Mouse (Mus musculus) kidney, embryonic 16.5 days (tissue): ENCODE data around the gene Ralgds. TPM values are rescaled to one million over a fixed set of nuclear protein-coding genes. Genes with fewer than 3 reads are reported as not detected.

Experiments used
- ATAC-seq: fragments of 200-750 bp; cut with Nextera tagmentation; 2 replicates; pipeline ENCODE4 v1.8.0; 2017; ENCODE audit warnings: moderate TSS enrichment; ENCODE audit not compliant: low FRiP score, low TSS enrichment
- H3K27ac ChIP-seq: fragments of 300-500 bp; sonication (generic); 2 replicates; pipeline ENCODE4 v1.5.1; 2014; ENCODE audit warnings: low read length
- H3K27me3 ChIP-seq: fragments of 300-500 bp; sonication (generic); 2 replicates; pipeline ENCODE4 v1.6.1; 2014; ENCODE audit warnings: low read length, control low read depth, mixed read lengths; ENCODE audit not compliant: insufficient read depth
- H3K36me3 ChIP-seq: fragments of 300-500 bp; sonication (generic); 2 replicates; pipeline ENCODE4 v1.6.1; 2014; ENCODE audit warnings: low read length, control low read depth, mixed read lengths; ENCODE audit not compliant: insufficient read depth
- H3K4me1 ChIP-seq: fragments of 300-500 bp; sonication (generic); 2 replicates; pipeline ENCODE4 v1.6.1; 2014; ENCODE audit warnings: low read length, control low read depth, mixed read lengths; ENCODE audit not compliant: insufficient read depth
- H3K4me2 ChIP-seq: fragments of 300-500 bp; sonication (generic); replicated peaks from 2 replicates; pipeline ENCODE4 v1.6.1; 2014; ENCODE audit warnings: low read depth, low read length
- H3K4me3 ChIP-seq: fragments of 300-500 bp; sonication (generic); 2 replicates; pipeline ENCODE4 v1.5.1; 2014; ENCODE audit warnings: mild to moderate bottlenecking, low read length
- H3K9ac ChIP-seq: fragments of 300-500 bp; sonication (generic); replicated peaks from 2 replicates; pipeline ENCODE4 v1.6.1; 2014; ENCODE audit warnings: low read length
- H3K9me3 ChIP-seq: fragments of 300-500 bp; sonication (generic); 2 replicates; pipeline ENCODE4 v1.6.1; 2016; ENCODE audit warnings: low read length, control low read depth
- WGBS: fragments of 180-500 bp; shearing (Covaris S2); extraction: QIAGEN DNeasy Blood & Tissue Kit; methylation state at CpG from one replicate; pipeline ENCODE4 v1.1.7; 2014; 5-methylcytosine and 5-hydroxymethylcytosine counted together
- polyA plus RNA-seq: library from polyadenylated mRNA; unstranded; fragments of >200 nt; fragmentation: Nextera tagmentation; extraction: Ambion mirVana; gene quantifications from 2 replicates; pipeline ENCODE4 v1.2.1, GENCODE M21; 2015

The Ralgds gene
- polyA plus RNA-seq, 1 experiment from 2014 or later, result 28.7 TPM

GRCm38 (mm10) chr2:28597733-28598547, 85.0 kb downstream of the Ralgds start:
- H3K9ac ChIP-seq, result no peak overlapping the region
- no peaks in the 10 kb centered on the region for H3K36me3 ChIP-seq
- no peaks in the 10 kb centered on the region for H3K27me3 ChIP-seq
- WGBS, result 75% methylated on average over 7 of the region's 7 CpGs
- H3K4me1 ChIP-seq, result no peaks in the 10 kb centered on the region
- H3K27ac ChIP-seq, result no peak overlapping the region
- no peak overlapping the region for H3K4me3 ChIP-seq
- no peak overlapping the region for H3K4me2 ChIP-seq
- 0 out of 2 replicates have a peak, but pooled peaks cover 2% of the 10 kb centered on the region for H3K9me3 ChIP-seq
- no peak for ATAC-seq

DNA sequence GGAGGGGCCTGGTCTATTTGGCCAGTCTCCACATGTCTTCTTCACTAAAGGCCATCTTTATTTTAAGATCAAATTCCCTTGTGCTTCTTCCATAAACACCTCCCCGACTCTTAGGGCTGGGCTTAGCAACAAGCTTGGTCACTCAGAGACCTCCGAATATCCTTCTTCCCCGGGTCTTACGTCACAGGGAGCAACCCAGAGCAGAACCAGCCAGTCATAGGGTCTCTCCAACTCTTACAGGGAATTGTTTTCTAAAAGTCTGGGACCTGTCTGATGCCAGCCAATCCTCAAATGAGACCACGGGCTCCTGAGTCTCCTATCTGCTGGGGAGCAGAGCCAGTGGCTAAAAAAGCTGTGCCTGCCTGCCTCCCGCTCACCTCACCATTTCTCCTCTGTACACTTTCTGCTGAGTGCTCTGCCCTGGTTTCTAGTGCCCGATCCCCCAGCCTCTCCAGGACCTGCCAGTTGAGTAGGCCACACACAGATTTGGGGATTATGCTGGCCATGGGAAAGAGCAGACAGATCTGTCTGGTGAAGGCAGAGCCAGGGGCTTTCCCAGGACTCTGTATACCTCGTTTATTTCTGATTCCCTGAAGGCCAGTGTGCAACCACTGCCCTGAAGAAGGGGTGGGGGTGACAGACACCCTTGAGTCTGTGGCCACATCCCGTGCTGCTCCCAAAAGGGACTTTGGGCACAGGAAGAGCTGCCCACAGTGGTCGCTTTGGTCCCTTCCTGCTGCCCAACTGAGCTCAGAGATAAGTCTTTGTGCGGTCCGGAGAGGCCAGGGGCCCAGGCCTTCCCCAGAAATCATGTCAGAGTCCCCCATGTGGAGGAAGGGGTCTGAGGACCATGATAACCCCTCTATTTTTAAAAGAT, 86.0 kb downstream of the Ralgds start:
- no peak overlapping the region for H3K9ac ChIP-seq
- H3K4me1 ChIP-seq, result no peaks in the 10 kb centered on the region
- ATAC-seq, result no peak
- WGBS, result 51% methylated on average over 12 of the region's 12 CpGs
- H3K4me3 ChIP-seq, result no peak overlapping the region
- no peak overlapping the region for H3K27ac ChIP-seq
- H3K36me3 ChIP-seq, result no peaks in the 10 kb centered on the region
- H3K27me3 ChIP-seq, result no peaks in the 10 kb centered on the region
- no peak overlapping the region for H3K4me2 ChIP-seq
- H3K9me3 ChIP-seq, result 0 out of 2 replicates have a peak, but pooled peaks cover 2% of the 10 kb centered on the region

GRCm38 (mm10) chr2:28599569-28599900, 86.6 kb downstream of the Ralgds start:
- no peak overlapping the region for H3K4me3 ChIP-seq
- no peak overlapping the region for H3K27ac ChIP-seq
- no peaks in the 10 kb centered on the region for H3K36me3 ChIP-seq
- no peak for ATAC-seq
- no peak overlapping the region for H3K4me2 ChIP-seq
- no peak overlapping the region for H3K9ac ChIP-seq
- no peaks in the 10 kb centered on the region for H3K4me1 ChIP-seq
- H3K9me3 ChIP-seq, result 0 out of 2 replicates have a peak, but pooled peaks cover 2% of the 10 kb centered on the region
- WGBS, result 67% methylated on average over 6 of the region's 6 CpGs
- H3K27me3 ChIP-seq, result no peaks in the 10 kb centered on the region

- ATAC-seq, result peak; percentile 19; the same call in 1 of the 2 replicates
- Histone ChIP-seq H3K9ac (no peak overlapping the region), H3K4me1 (peaks cover 7% of the 10 kb centered on the region), H3K4me3 (no peak overlapping the region), H3K27ac (no peak overlapping the region), H3K4me2 (no peak overlapping the region), H3K36me3 (no peaks in the 10 kb centered on the region), H3K9me3 (0 out of 2 replicates have a peak, but pooled peaks cover 2% of the 10 kb centered on the region), H3K27me3 (no peaks in the 10 kb centered on the region)
- 45% methylated on average over 12 of the region's 12 CpGs for WGBS
Observed at GRCm38 (mm10) chr2:28601720-28602590, 89.0 kb downstream of the Ralgds start.

Other genes with a start within 250 kb of the Ralgds start
- gene Ppp1r26, start 66.3 kb upstream of the Ralgds start, polyA plus RNA-seq, result 5.2 and 7.1 TPM in 2 replicates
- gene 1700007K13Rik, start 46.8 kb upstream of the Ralgds start, polyA plus RNA-seq, result 0.22 and 0.94 TPM in 2 replicates
- 70.8 and 74.2 TPM in 2 replicates for gene Mrps2, start 45.1 kb upstream of the Ralgds start, polyA plus RNA-seq
- 5.5 and 6.3 TPM in 2 replicates for gene Gbgt1, start 16.2 kb upstream of the Ralgds start, polyA plus RNA-seq
- 8.3 and 9.8 TPM in 2 replicates for gene Gm10134, start 7.0 kb upstream of the Ralgds start, polyA plus RNA-seq
- gene Cel, start 50.3 kb downstream of the Ralgds start, polyA plus RNA-seq, result not detected in 2 replicates
- 48.5 and 49.7 TPM in 2 replicates for gene Gtf3c5, start 70.6 kb downstream of the Ralgds start, polyA plus RNA-seq
- 0.33 and 0.42 TPM in 2 replicates for gene Gfi1b, start 108.9 kb downstream of the Ralgds start, polyA plus RNA-seq
- 23.1 and 23.3 TPM in 2 replicates for gene Tsc1, start 128.1 kb downstream of the Ralgds start, polyA plus RNA-seq
- gene Spaca9, start 186.6 kb downstream of the Ralgds start, polyA plus RNA-seq, result 2.3 and 2.7 TPM in 2 replicates
- gene Ak8, start 187.0 kb downstream of the Ralgds start, polyA plus RNA-seq, result 0.94 and 1.2 TPM in 2 replicates